Mouse (Mus musculus) hematopoietic stem cell, adult 5-6 weeks (primary cell): ENCODE measurements around the gene Jph3. TPM values are rescaled to one million over a fixed set of nuclear protein-coding genes. Genes with fewer than 3 reads are reported as not detected.
A peak's percentile ranks its signal among the peaks of the same experiment; 100 is the strongest.

ENCODE experiments used
- ATAC-seq, 2 experiments: fragments of 125-278 bp in 1 of 2; replicated peaks in 1 of 2; 2 replicates each; pipeline ENCODE4 v1.8.0; 2016 to 2017; ENCODE audit warnings: inconsistent platforms in 2 of 2, mild to moderate bottlenecking in 2 of 2, moderate number of reproducible peaks in 2 of 2, low read depth in 1 of 2, moderate TSS enrichment in 1 of 2; ENCODE audit not compliant: low FRiP score in 2 of 2, poor library complexity in 2 of 2, severe bottlenecking in 2 of 2, insufficient read depth in 1 of 2, low TSS enrichment in 1 of 2
- total RNA-seq: library from RNA; stranded (forward); fragments of 172-1452, 232-1000 nt; gene quantifications from 2 replicates; pipeline ENCODE4 v1.2.3, GENCODE M21; 2017

Gene Jph3
- total RNA-seq, 1 experiment from 2014 or later = not detected

DNA sequence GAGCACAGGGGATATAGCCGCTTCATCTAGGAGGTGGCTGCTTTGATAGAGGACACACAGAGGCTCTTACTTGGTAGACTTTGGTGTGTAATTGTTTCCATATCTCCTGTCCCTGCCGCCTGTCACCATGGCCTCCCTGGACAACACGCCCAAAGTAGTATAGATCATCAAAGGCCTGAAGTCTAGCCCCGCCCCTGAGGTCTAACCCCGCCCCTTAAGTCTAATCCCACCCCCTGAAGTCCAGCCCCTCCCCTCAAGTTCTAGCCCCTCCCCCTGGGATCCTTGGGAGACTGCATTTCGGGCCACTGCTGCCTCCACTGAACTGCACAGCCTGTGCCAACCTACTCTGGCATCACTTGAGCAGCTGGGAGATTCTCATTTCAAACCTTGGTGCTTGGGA, 10.5 kb upstream of the Jph3 start:
- no peak for ATAC-seq

DNA sequence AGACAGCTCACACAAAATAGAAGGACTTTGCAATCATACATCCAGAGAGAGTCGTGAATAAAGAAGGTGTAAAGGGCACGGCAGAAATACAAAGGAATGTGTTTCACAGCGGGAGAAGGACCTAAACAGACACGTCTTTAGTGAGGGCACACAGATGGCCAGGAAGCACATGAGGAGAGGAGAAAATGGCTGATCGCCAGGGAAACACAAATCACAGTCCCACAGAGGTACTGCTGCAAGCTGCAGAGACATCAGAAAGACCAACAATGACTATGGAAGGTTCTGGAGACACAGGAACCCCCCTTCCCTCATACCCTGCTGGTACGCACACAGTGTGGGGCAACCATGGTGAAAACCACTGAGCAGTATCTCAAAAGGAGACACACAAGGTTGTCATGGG, 8.4 kb upstream of the Jph3 start:
- no peak for ATAC-seq

DNA sequence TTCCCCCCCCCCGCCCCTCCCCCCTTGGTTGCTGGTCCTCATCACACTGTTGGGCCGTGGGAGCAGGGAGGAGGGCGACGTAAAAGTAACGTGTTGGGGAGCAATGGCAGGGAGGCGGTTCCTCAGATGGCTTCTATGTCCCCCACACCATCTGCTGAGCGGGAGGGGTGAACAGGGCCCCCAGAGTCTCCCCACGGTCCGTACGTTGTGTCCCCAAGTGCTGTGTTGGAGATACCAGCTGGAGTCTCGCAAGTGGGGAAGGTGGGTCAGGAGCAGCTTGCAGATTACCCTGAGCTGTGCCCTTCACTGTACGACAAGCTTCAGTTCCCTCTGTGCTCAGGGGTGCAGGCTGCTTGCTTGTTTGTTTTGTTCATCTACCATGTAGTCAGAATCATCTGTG, 5.6 kb upstream of the Jph3 start:
- 0 out of 4 replicates have a peak, but pooled peaks of 1 of the 2 experiments have one; percentile 32 for ATAC-seq

DNA sequence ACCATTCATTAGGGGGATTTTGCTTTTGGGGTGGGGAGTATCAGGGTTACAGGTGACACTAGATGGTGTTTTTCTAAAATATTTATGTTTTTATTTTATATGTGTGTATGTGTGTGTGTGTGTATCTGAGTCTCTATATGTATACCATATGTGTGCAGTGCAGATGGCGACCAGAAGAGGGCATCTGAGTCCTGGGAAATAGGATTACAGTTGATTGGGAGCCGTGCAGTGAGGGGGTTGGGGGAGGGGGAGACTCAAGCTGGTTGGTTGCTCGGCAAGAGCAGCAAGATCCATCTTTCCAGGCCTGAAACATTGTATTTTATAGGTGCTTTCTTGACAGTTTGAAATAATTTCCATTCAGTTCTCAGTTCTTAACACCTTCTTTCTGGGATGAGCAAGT, 2.3 kb upstream of the Jph3 start:
- no peak for ATAC-seq

GRCm38 (mm10) chr8:121729754-121730153, 331 bp downstream of the Jph3 start:
- no peak for ATAC-seq

- no peak for ATAC-seq
These were observed 747 bp downstream of the Jph3 start for GRCm38 (mm10) chr8:121730170-121730569.

- ATAC-seq = no peak
These were observed 1.2 kb downstream of the Jph3 start for GRCm38 (mm10) chr8:121730646-121731045.

DNA sequence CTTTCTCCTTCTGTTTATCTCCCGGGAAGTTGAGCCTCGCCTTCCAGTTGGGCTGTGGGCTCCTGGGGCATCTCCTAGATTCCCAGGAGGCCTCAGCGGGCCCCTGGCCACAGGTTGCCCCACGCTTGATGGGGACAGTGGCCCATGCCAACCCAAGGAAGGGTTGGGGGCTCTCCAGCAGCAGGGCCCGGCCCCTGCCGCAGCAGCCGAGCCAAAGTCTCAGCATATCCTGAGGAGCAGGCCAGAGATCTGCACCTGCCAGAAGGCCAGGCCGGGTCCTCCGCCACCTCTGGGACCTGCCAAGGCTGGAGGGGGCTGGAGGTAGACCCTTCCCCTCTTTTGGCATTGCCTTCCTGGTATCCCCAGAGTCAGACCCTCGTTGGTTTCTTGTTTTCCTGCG, 1.6 kb downstream of the Jph3 start:
- no peak for ATAC-seq

- ATAC-seq = no peak
These were observed 2.3 kb downstream of the Jph3 start for GRCm38 (mm10) chr8:121731471-121732333.

- no peak for ATAC-seq
These were observed 2.9 kb downstream of the Jph3 start for GRCm38 (mm10) chr8:121732334-121732665.

- no peak for ATAC-seq
These were observed 4.8 kb downstream of the Jph3 start for GRCm38 (mm10) chr8:121734262-121734661.

- ATAC-seq = peak; percentile 42 to 51; a peak in 2 of 4 replicates
These were observed 6.8 kb downstream of the Jph3 start for GRCm38 (mm10) chr8:121736236-121736635.

- ATAC-seq = no peak
These were observed 11.3 kb downstream of the Jph3 start for GRCm38 (mm10) chr8:121740721-121741120.

GRCm38 (mm10) chr8:121749501-121749900, 20.1 kb downstream of the Jph3 start:
- no peak for ATAC-seq

GRCm38 (mm10) chr8:121750512-121750911, 21.1 kb downstream of the Jph3 start:
- no peak for ATAC-seq

GRCm38 (mm10) chr8:121751407-121751806, 22.0 kb downstream of the Jph3 start:
- peak; percentile 51 to 59; a peak in 2 of 4 replicates for ATAC-seq

GRCm38 (mm10) chr8:121758470-121758869, 29.0 kb downstream of the Jph3 start:
- ATAC-seq = no peak

GRCm38 (mm10) chr8:121760484-121760883, 31.1 kb downstream of the Jph3 start:
- no peak for ATAC-seq

DNA sequence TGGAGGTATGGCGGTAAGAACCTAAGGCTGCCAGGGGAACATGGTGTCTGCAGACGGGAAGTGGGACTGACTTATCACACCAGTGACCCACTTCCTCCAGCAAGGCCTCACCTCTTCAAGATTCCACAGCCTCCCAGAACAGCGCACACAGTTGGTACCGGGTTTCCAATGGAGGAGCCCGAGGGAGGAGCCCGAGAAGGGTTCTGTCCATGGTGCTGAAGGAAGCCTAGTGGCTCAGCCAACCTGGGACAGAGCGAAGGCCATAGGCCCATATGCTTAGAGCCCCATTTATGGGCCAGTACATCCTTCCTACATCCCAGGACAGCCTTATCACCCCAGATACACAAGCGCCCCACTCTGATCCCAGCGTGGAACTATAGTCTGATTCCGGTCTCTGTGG, 32.1 kb downstream of the Jph3 start:
- peak; percentile 27 to 52 for ATAC-seq
